Mouse (Mus musculus) bone marrow macrophage, adult 2 months (primary cell): ENCODE data around the gene E2f8.

Experiments used
- CTCF ChIP-seq: IDR thresholded peaks from 2 replicates; pipeline ENCODE4 v1.5.1; 2012; ENCODE audit warnings: low read depth, mild to moderate bottlenecking, low read length, moderate library complexity
- POLR2A ChIP-seq: IDR thresholded peaks from 2 replicates; pipeline ENCODE4 v1.6.1; 2012; ENCODE audit warnings: mild to moderate bottlenecking, low read depth, low read length, borderline replicate concordance

GRCm38 (mm10) chr7:48908521-48909341 is 27.3 kb upstream of the E2f8 start, which contains the start of gene Nav2:
- no peak for TF ChIP-seq CTCF
- no peak for TF ChIP-seq POLR2A
